Comparison of ENCODE assay signal across 26 mouse cellular contexts in genomic region chr1:106029769-106030168, GRCm38 (mm10). TPM values are rescaled to one million over a fixed set of nuclear protein-coding genes. Genes with fewer than 3 reads are reported as not detected.
A peak's percentile ranks its signal among the peaks of the same experiment; 100 is the strongest.
DNase-seq lines count a peak whose midpoint lies in the region; TF ChIP-seq lines count a peak whose summit lies in the region.
"Had no signal": no experiment of that assay in that cellular context is flagged by ENCODE, and none has a peak within 500 bp of the region (broad histone marks: within the 10 kb centered on the region; RNA-seq: fewer than 3 reads in every experiment).

No protein-coding gene starts in this region.

- intact Hi-C loops in gastrocnemius, postnatal 36 days (cut with DNase I) = loop anchor here (10.0 kb wide), 1 partner anchor 285 kb away; no protein-coding TSS in a partner anchor

- H3K27me3 ChIP-seq in cerebellum, adult 2 months (ENCODE audit: control insufficient read depth, insufficient read depth, low read length) = no peaks in the 10 kb centered on the region
- H3K27me3 ChIP-seq in forebrain, embryonic 10.5 days (ENCODE audit: poor library complexity, severe bottlenecking) = no peaks in the 10 kb centered on the region
- H3K27me3 ChIP-seq: heart, embryonic 13.5 days; kidney, embryonic 15.5 days; limb, embryonic 12.5 days; megakaryocyte, embryonic 14.5 days; midbrain, embryonic 12.5 days; neural tube, embryonic 13.5 days; Patski had no signal

- DNase-seq in cerebellum, adult 18-20 months = peak; percentile 17 to 33
- DNase-seq in cerebellum, postnatal 4 days (ENCODE audit: low spot score in 2 of 2) = no peak
- peak; percentile 32 to 60 for DNase-seq in cerebellum, adult 2 months
- DNase-seq in cerebellum, postnatal 25 days = peak; percentile 51 to 53
- no peak for DNase-seq in gastrocnemius, postnatal 36 days
- DNase-seq in forebrain, embryonic 10.5 days (ENCODE audit: extremely low spot score, low spot score) = no peak
- no peak for DNase-seq in right cerebral cortex, postnatal 25 days
- DNase-seq: adrenal gland, postnatal 10 days; forebrain, postnatal 0 days; gastrocnemius, postnatal 25 days; heart, postnatal 10 days; kidney, adult 18-20 months; kidney, postnatal 36 days; thymus, postnatal 14 days had no signal

- H3K4me1 ChIP-seq in bone marrow, adult 2 months (ENCODE audit: control insufficient read depth, insufficient read depth, low read length) = peaks cover 11% of the 10 kb centered on the region
- H3K4me1 ChIP-seq in cerebellum, adult 2 months (ENCODE audit: control insufficient read depth, insufficient read depth, low read length) = peaks cover 26% of the 10 kb centered on the region
- H3K4me1 ChIP-seq in forebrain, embryonic 10.5 days = no peaks in the 10 kb centered on the region
- H3K4me1 ChIP-seq: limb, embryonic 12.5 days; midbrain, embryonic 12.5 days; neural tube, embryonic 13.5 days had no signal

- no peak overlapping the region for H3K4me3 ChIP-seq in bone marrow, adult 2 months (replicated peaks; ENCODE audit: control insufficient read depth, low read depth, low read length)
- H3K4me3 ChIP-seq in cerebellum, adult 2 months (replicated peaks; ENCODE audit: insufficient read depth, low read depth, low read length) = no peak overlapping the region
- H3K4me3 ChIP-seq in forebrain, embryonic 10.5 days = no peak overlapping the region
- H3K4me3 ChIP-seq: heart, adult 2 months; heart, embryonic 13.5 days; kidney, embryonic 15.5 days; layer of hippocampus, adult 2 months; left cerebral cortex, adult 2 months; limb, embryonic 12.5 days; midbrain, embryonic 12.5 days; neural tube, embryonic 13.5 days had no signal

- TF ChIP-seq POLR2A in bone marrow, adult 2 months (IDR thresholded peaks at IDR 0.05; ENCODE audit: borderline replicate concordance, control insufficient read depth, low read depth, low read length) = no peak
- TF ChIP-seq POLR2A in cerebellum, adult 2 months (IDR thresholded peaks at IDR 0.05; ENCODE audit: borderline replicate concordance, insufficient read depth, low read length) = no peak

- no peaks in the 10 kb centered on the region for H3K9me3 ChIP-seq in forebrain, embryonic 10.5 days
- H3K9me3 ChIP-seq: heart, embryonic 13.5 days; kidney, embryonic 15.5 days; limb, embryonic 12.5 days; megakaryocyte, embryonic 14.5 days; midbrain, embryonic 12.5 days; neural tube, embryonic 13.5 days had no signal

- H3K27ac ChIP-seq in bone marrow, adult 2 months (ENCODE audit: control insufficient read depth, insufficient read depth, low read depth, low read length, poor library complexity) = peak overlapping the region; percentile 17; the same call in 1 of the 2 replicates
- H3K27ac ChIP-seq in cerebellum, adult 2 months (ENCODE audit: insufficient read depth, low read length) = no peak overlapping the region
- H3K27ac ChIP-seq in forebrain, embryonic 10.5 days = no peak overlapping the region
- H3K27ac ChIP-seq: heart, adult 2 months; heart, embryonic 13.5 days; hindbrain, embryonic 14.5 days; layer of hippocampus, adult 2 months; left cerebral cortex, adult 2 months; limb, embryonic 12.5 days; midbrain, embryonic 12.5 days; neural tube, embryonic 13.5 days had no signal

- 91% methylated on average over 15 of the region's 15 CpGs for WGBS in bone marrow, adult 2 months
- WGBS in cerebellum, adult 2 months = 18% methylated on average over 15 of the region's 15 CpGs
- 94% methylated on average over 15 of the region's 15 CpGs for WGBS in forebrain, embryonic 10.5 days

- TF ChIP-seq CTCF in bone marrow, adult 2 months (IDR thresholded peaks at IDR 0.05; ENCODE audit: control insufficient read depth, insufficient read depth, low read length) = no peak
- no peak for TF ChIP-seq CTCF in cerebellum, adult 2 months (IDR thresholded peaks at IDR 0.05; ENCODE audit: borderline replicate concordance, insufficient read depth, low read depth, low read length)

- H3K36me3 ChIP-seq in forebrain, embryonic 10.5 days (replicated peaks) = peaks cover 63% of the 10 kb centered on the region

RNA-seq across cellular contexts. Expression of gene Zcchc2, which starts 39.6 kb away (rescaled TPM):
- polyA plus RNA-seq in bone marrow, adult 2 months (2011; ENCODE audit: insufficient read depth, insufficient read length, low replicate concordance, missing spikeins) = 4.3 and 8.1 TPM in 2 replicates
- polyA plus RNA-seq in cerebellum, adult 2 months (2012; rRNA removed) = 19.7 and 19.8 TPM in 2 replicates
- 1 to 10 TPM; 8.6 to 9.6 TPM for total RNA-seq in gastrocnemius, postnatal 36 days (2021)
- polyA plus RNA-seq in forebrain, embryonic 10.5 days (2016; fragmentation: Nextera tagmentation; extraction: Ambion mirVana) = 2.1 and 2.4 TPM in 2 replicates

Comparison
In these comparisons a context has a peak if more than half of its experiments do, and no peak if none do; other contexts are left out.
1. DNase-seq: peak in cerebellum, adult 18-20 months (2 of 2), cerebellum, adult 2 months (2 of 2) and cerebellum, postnatal 25 days (2 of 2); none in cerebellum, postnatal 4 days (0 of 2), gastrocnemius, postnatal 36 days (0 of 2), forebrain, embryonic 10.5 days (single experiment) and right cerebral cortex, postnatal 25 days (single experiment).